Mouse (Mus musculus) limb, embryonic 12.5 days (tissue): ENCODE data around the gene Thbs1. TPM values are rescaled to one million over a fixed set of nuclear protein-coding genes. Genes with fewer than 3 reads are reported as not detected.

ENCODE experiments used
- ATAC-seq: fragments of 200-750 bp; cut with Nextera tagmentation; 2 replicates; pipeline ENCODE4 v1.8.0; 2017; ENCODE audit warnings: low read depth, moderate TSS enrichment; ENCODE audit not compliant: insufficient number of reproducible peaks, insufficient read depth, low FRiP score, low TSS enrichment
- H3K27ac ChIP-seq: fragments of 300-500 bp; sonication (generic); 2 replicates; pipeline ENCODE4 v1.5.1; 2016; ENCODE audit warnings: mild to moderate bottlenecking, moderate library complexity
- H3K27me3 ChIP-seq: fragments of 300-500 bp; sonication (generic); 2 replicates; pipeline ENCODE4 v1.6.1; 2016; ENCODE audit warnings: mild to moderate bottlenecking, moderate library complexity
- H3K36me3 ChIP-seq: fragments of 300-500 bp; sonication (generic); 2 replicates; pipeline ENCODE4 v1.6.1; 2016; ENCODE audit warnings: mild to moderate bottlenecking, moderate library complexity
- H3K4me1 ChIP-seq: fragments of 300-500 bp; sonication (generic); replicated peaks from 2 replicates; pipeline ENCODE4 v1.6.1; 2016
- H3K4me2 ChIP-seq: fragments of 300-500 bp; sonication (generic); 2 replicates; pipeline ENCODE4 v1.6.1; 2016; ENCODE audit warnings: mild to moderate bottlenecking, moderate library complexity
- H3K4me3 ChIP-seq: fragments of 300-500 bp; sonication (generic); replicated peaks from 2 replicates; pipeline ENCODE4 v1.5.1; 2016; ENCODE audit warnings: mild to moderate bottlenecking
- H3K9ac ChIP-seq: fragments of 300-500 bp; sonication (generic); replicated peaks from 2 replicates; pipeline ENCODE4 v1.6.1; 2016; ENCODE audit warnings: mild to moderate bottlenecking, moderate library complexity
- H3K9me3 ChIP-seq: fragments of 300-500 bp; sonication (generic); 2 replicates; pipeline ENCODE4 v1.6.1; 2016; ENCODE audit warnings: mild to moderate bottlenecking, moderate library complexity
- WGBS: fragments of 180-500 bp; shearing (Covaris S2); methylation state at CpG from one replicate; pipeline ENCODE4 v1.1.7; 2016; 5-methylcytosine and 5-hydroxymethylcytosine counted together
- polyA plus RNA-seq: library from polyadenylated mRNA; unstranded; fragments of >200 nt; fragmentation: Nextera tagmentation; extraction: Ambion mirVana; gene quantifications from 2 replicates; pipeline ENCODE4 v1.2.1, GENCODE M21; 2016

The Thbs1 gene
- 56.8 and 71.9 TPM in 2 replicates for polyA plus RNA-seq

DNA sequence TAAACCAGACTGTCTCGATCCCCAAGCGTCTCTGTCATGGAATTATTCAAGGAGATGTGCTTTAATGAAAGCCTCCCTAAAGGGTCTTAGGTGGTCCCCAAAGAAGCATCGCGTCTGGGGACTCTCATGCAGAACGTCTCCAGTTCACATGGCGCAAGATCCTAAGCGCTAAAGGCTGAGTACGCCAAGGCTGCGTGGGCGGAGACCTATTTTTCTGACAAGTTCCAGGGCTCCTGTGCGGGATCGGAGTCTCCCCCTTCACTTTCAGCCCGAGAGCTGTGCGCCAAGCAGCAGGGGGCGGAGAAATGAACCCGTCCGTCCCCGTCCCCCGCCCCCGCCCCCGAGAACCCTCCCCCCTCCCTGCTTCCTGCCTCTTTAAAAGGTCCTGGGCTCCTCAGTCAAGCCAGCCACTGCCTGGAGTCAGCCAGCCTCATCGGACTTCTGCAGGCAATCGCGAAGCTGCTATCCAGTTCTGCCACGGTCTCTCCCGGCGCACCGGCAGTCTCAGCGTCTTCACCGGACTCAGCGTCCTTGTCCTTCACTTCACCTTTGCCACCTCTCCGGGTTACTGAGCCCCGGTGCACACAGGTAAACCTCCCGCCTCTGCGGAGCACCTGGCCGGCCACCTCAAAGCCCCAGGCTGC is at the start of gene Thbs1:
Gene Thbs1 (plus strand): TSS at position 389 of the 644 bp plus-strand sequence.
- H3K4me2 ChIP-seq, result peak within 1 kb of the TSS; percentile 68
- peaks cover 26% of the 10 kb centered on the region for H3K36me3 ChIP-seq
- peak within 1 kb of the TSS; percentile 72 for H3K9ac ChIP-seq
- peak within 1 kb of the TSS; percentile 71 for H3K27ac ChIP-seq
- H3K9me3 ChIP-seq, result no peaks in the 10 kb centered on the region
- WGBS, result under 1% methylated on average over 36 of the region's 36 CpGs
- H3K4me1 ChIP-seq, result peaks cover 54% of the 10 kb centered on the region
- peak; percentile 82 for ATAC-seq
- peaks cover 16% of the 10 kb centered on the region for H3K27me3 ChIP-seq
- peak within 1 kb of the TSS; percentile 61 for H3K4me3 ChIP-seq

GRCm38 (mm10) chr2:118064121-118064764 is 47.4 kb upstream of the Thbs1 start:
- Histone ChIP-seq H3K27me3 (no peaks in the 10 kb centered on the region), H3K27ac (no peak overlapping the region), H3K4me1 (no peaks in the 10 kb centered on the region), H3K4me3 (no peak overlapping the region), H3K36me3 (no peaks in the 10 kb centered on the region), H3K4me2 (no peak overlapping the region), H3K9me3 (no peaks in the 10 kb centered on the region), H3K9ac (no peak overlapping the region)
- 87% methylated on average over 11 of the region's 11 CpGs for WGBS
- no peak for ATAC-seq

GRCm38 (mm10) chr2:118066065-118066770 is 45.5 kb upstream of the Thbs1 start:
- H3K36me3 ChIP-seq, result no peaks in the 10 kb centered on the region

DNA sequence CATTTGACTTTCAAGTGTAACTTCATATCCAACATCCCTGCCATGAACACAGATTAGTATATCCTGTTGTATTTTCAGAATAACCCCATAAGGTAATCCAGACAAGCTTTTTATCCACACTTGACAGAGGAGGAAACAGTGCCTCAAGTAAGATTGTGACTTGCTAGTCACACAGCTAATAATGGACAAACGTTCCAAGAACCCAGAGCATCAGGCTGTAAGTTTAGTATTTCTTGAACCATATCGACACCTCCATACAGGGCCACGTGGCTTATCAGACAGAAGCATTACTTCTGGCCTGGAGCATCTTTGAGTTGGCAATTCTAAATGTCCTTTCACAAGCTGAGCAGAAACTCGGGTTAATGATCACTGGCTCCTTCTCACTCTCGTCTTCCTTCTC is 41.7 kb upstream of the Thbs1 start:
- H3K27me3 ChIP-seq, result no peaks in the 10 kb centered on the region
- no peak overlapping the region for H3K9ac ChIP-seq
- no peak overlapping the region for H3K4me3 ChIP-seq
- no peak for ATAC-seq
- H3K9me3 ChIP-seq, result no peaks in the 10 kb centered on the region
- H3K27ac ChIP-seq, result no peak overlapping the region
- H3K4me1 ChIP-seq, result no peaks in the 10 kb centered on the region
- 79% methylated on average over 5 of the region's 5 CpGs for WGBS
- no peaks in the 10 kb centered on the region for H3K36me3 ChIP-seq
- H3K4me2 ChIP-seq, result no peak overlapping the region

More at GRCm38 (mm10) chr2:118066065-118066770, 45.5 kb upstream of the Thbs1 start:
- no peaks in the 10 kb centered on the region for H3K9me3 ChIP-seq
- no peak overlapping the region for H3K4me3 ChIP-seq
- no peak overlapping the region for H3K4me2 ChIP-seq
- no peak for ATAC-seq
- 74% methylated on average over 8 of the region's 8 CpGs for WGBS
- no peak overlapping the region for H3K9ac ChIP-seq
- no peaks in the 10 kb centered on the region for H3K27me3 ChIP-seq
- H3K4me1 ChIP-seq, result no peaks in the 10 kb centered on the region
- H3K27ac ChIP-seq, result no peak overlapping the region

- Histone ChIP-seq H3K9ac (no peak overlapping the region), H3K27ac (no peak overlapping the region), H3K27me3 (no peaks in the 10 kb centered on the region), H3K4me2 (no peak overlapping the region), H3K4me1 (no peaks in the 10 kb centered on the region), H3K4me3 (no peak overlapping the region), H3K9me3 (no peaks in the 10 kb centered on the region), H3K36me3 (no peaks in the 10 kb centered on the region)
- no peak for ATAC-seq
- WGBS, result 90% methylated on average over 7 of the region's 7 CpGs
Measured at GRCm38 (mm10) chr2:118072811-118073372, 38.8 kb upstream of the Thbs1 start.

DNA sequence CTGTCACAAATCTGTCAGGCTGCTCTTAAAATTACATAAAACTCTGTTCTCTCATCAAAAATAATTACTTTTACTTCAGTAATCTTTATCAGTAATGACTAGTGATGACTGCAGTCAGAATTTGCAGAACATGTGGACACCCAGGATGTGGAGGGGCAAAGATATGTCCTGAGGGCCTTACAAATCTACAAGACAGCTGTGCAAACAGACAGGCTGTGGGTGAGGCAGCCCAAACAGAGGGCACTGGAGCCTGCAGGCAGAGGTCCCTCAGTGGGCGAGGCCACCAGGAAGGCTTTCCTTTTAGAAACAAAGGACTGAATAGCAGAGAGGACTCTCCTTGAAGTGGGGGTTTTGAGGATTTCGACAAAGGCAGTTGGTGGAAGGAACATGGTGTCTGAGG is 37.6 kb upstream of the Thbs1 start:
- Histone ChIP-seq H3K4me1 (no peaks in the 10 kb centered on the region), H3K9me3 (no peaks in the 10 kb centered on the region), H3K4me3 (no peak overlapping the region), H3K27me3 (no peaks in the 10 kb centered on the region), H3K4me2 (no peak overlapping the region), H3K9ac (no peak overlapping the region), H3K36me3 (no peaks in the 10 kb centered on the region), H3K27ac (no peak overlapping the region)
- no peak for ATAC-seq
- WGBS, result 71% methylated on average over 2 of the region's 2 CpGs

DNA sequence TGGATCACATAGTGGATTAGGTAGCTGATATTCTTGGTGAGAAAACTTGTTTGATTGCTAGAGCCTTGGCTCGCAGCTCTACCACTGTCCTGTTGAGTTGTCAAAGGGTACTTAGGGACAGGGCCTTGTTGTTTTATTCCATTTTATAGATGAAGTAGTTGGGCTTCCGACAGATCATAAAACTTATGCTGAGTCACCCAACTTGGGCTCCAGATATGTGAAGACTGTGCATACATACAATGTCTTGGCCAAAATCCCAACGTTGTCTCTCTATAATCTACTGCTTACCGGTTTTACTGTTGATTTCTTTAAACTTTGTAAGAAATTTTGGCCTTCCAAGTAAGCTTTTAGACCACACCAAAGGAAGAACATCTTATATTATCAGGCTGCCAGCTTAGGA is 36.5 kb upstream of the Thbs1 start:
- H3K9ac ChIP-seq, result no peak overlapping the region
- H3K4me3 ChIP-seq, result no peak overlapping the region
- H3K27me3 ChIP-seq, result no peaks in the 10 kb centered on the region
- no peak for ATAC-seq
- H3K4me2 ChIP-seq, result no peak overlapping the region
- no peaks in the 10 kb centered on the region for H3K36me3 ChIP-seq
- 83% methylated on average over 4 of the region's 4 CpGs for WGBS
- no peaks in the 10 kb centered on the region for H3K4me1 ChIP-seq
- no peaks in the 10 kb centered on the region for H3K9me3 ChIP-seq
- no peak overlapping the region for H3K27ac ChIP-seq

GRCm38 (mm10) chr2:118079131-118079530 is 32.5 kb upstream of the Thbs1 start:
- H3K9ac ChIP-seq, result no peak overlapping the region
- H3K4me2 ChIP-seq, result no peak overlapping the region
- WGBS, result 86% methylated on average over 4 of the region's 4 CpGs
- H3K9me3 ChIP-seq, result no peaks in the 10 kb centered on the region
- no peaks in the 10 kb centered on the region for H3K27me3 ChIP-seq
- no peaks in the 10 kb centered on the region for H3K4me1 ChIP-seq
- no peak for ATAC-seq
- no peak overlapping the region for H3K4me3 ChIP-seq
- no peaks in the 10 kb centered on the region for H3K36me3 ChIP-seq
- H3K27ac ChIP-seq, result no peak overlapping the region

- H3K4me3 ChIP-seq, result no peak overlapping the region
- H3K36me3 ChIP-seq, result no peaks in the 10 kb centered on the region
- H3K4me2 ChIP-seq, result no peak overlapping the region
- ATAC-seq, result no peak
- no peak overlapping the region for H3K27ac ChIP-seq
- no peaks in the 10 kb centered on the region for H3K9me3 ChIP-seq
- 87% methylated on average over 5 of the region's 5 CpGs for WGBS
- H3K9ac ChIP-seq, result no peak overlapping the region
- H3K27me3 ChIP-seq, result no peaks in the 10 kb centered on the region
- no peaks in the 10 kb centered on the region for H3K4me1 ChIP-seq
Measured at GRCm38 (mm10) chr2:118081581-118081980, 30.1 kb upstream of the Thbs1 start.

GRCm38 (mm10) chr2:118083652-118084051 is 28.0 kb upstream of the Thbs1 start:
- no peak for ATAC-seq
- Histone ChIP-seq H3K4me2 (no peak overlapping the region), H3K9me3 (no peaks in the 10 kb centered on the region), H3K36me3 (no peaks in the 10 kb centered on the region), H3K9ac (no peak overlapping the region), H3K27me3 (no peaks in the 10 kb centered on the region), H3K27ac (no peak overlapping the region), H3K4me1 (no peaks in the 10 kb centered on the region), H3K4me3 (no peak overlapping the region)
- 97% methylated on average over 6 of the region's 6 CpGs for WGBS

DNA sequence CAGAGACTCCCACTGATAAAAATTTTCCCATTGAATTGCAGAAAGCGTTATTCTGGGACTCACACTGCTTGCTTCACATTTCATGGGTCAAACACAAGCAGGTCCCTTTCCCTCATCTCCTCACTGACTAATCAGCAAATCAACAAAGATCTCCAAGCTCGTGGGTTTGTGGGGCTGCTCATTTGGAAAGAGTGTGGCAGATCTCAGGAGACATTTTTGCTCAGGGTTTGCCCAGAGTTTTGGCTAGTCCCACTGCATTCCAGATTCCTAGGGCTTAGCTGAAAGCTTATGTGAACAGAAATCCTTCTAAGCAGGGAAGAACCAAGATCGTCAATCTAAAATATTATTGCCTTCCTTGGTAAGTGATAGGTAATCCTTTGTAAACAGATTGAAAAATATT is 27.0 kb upstream of the Thbs1 start:
- no peaks in the 10 kb centered on the region for H3K4me1 ChIP-seq
- ATAC-seq, result no peak
- no peak overlapping the region for H3K9ac ChIP-seq
- no peak overlapping the region for H3K4me3 ChIP-seq
- H3K9me3 ChIP-seq, result no peaks in the 10 kb centered on the region
- H3K36me3 ChIP-seq, result no peaks in the 10 kb centered on the region
- H3K27me3 ChIP-seq, result no peaks in the 10 kb centered on the region
- 70% methylated on average over 3 of the region's 3 CpGs for whole genome bisulfite sequencing
- H3K27ac ChIP-seq, result no peak overlapping the region
- H3K4me2 ChIP-seq, result no peak overlapping the region
